Mouse (Mus musculus) liver, postnatal 0 days (tissue): ENCODE results near the gene Slc10a1. TPM values are rescaled to one million over a fixed set of nuclear protein-coding genes. Genes with fewer than 3 reads are reported as not detected.

Experiments
- ATAC-seq: fragments of 200-750 bp; cut with Nextera tagmentation; 2 replicates; pipeline ENCODE4 v1.8.0; 2017; ENCODE audit warnings: mild to moderate bottlenecking, moderate library complexity
- DNase-seq: peaks from one replicate; pipeline ENCODE4 v3.0.0-alpha.2; 2016
- H3K27ac ChIP-seq: fragments of 300-500 bp; sonication (generic); 2 replicates; pipeline ENCODE4 v1.5.1; 2014; ENCODE audit warnings: antibody characterized with exemption, moderate library complexity, mild to moderate bottlenecking, low read depth
- H3K27me3 ChIP-seq: fragments of 300-500 bp; sonication (generic); 2 replicates; pipeline ENCODE4 v1.6.1; 2014; ENCODE audit warnings: low read length, control low read depth, mixed read lengths; ENCODE audit not compliant: insufficient read depth
- H3K36me3 ChIP-seq: fragments of 300-500 bp; sonication (generic); replicated peaks from 2 replicates; pipeline ENCODE4 v1.6.1; 2014; ENCODE audit warnings: mild to moderate bottlenecking, control low read depth, low read length, moderate library complexity, mixed read lengths; ENCODE audit not compliant: insufficient read depth
- H3K4me1 ChIP-seq: fragments of 300-500 bp; sonication (generic); 2 replicates; pipeline ENCODE4 v1.6.1; 2014; ENCODE audit warnings: antibody characterized with exemption, mild to moderate bottlenecking, control low read depth; ENCODE audit not compliant: insufficient read depth
- H3K4me2 ChIP-seq: fragments of 300-500 bp; sonication (generic); 2 replicates; pipeline ENCODE4 v1.6.1; 2014; ENCODE audit warnings: low read depth, mild to moderate bottlenecking, low read length, moderate library complexity, mixed read lengths
- H3K4me3 ChIP-seq: fragments of 300-500 bp; sonication (generic); 2 replicates; pipeline ENCODE4 v1.5.1; 2014; ENCODE audit warnings: low read depth, low read length
- H3K9ac ChIP-seq: fragments of 300-500 bp; sonication (generic); replicated peaks from 2 replicates; pipeline ENCODE4 v1.6.1; 2014; ENCODE audit warnings: mild to moderate bottlenecking, moderate library complexity
- H3K9me3 ChIP-seq: fragments of 300-500 bp; sonication (generic); 2 replicates; pipeline ENCODE4 v1.6.1; 2016; ENCODE audit warnings: mild to moderate bottlenecking, control low read depth, low read length, mixed read lengths
- CTCF ChIP-seq: sonication (generic); IDR thresholded peaks from 2 replicates; pipeline ENCODE4 v1.5.1; 2016; ENCODE audit warnings: antibody characterized with exemption, low read depth
- EP300 ChIP-seq: IDR thresholded peaks from 2 replicates; pipeline ENCODE4 v1.6.1; 2016; ENCODE audit warnings: antibody characterized with exemption, low read depth, mild to moderate bottlenecking
- WGBS: fragments of 180-500 bp; shearing (Covaris S2); extraction: QIAGEN DNeasy Blood & Tissue Kit; methylation state at CpG from one replicate; pipeline ENCODE4 v1.1.7; 2014; ENCODE audit not compliant: insufficient replicate concordance; 5-methylcytosine and 5-hydroxymethylcytosine counted together
- polyA plus RNA-seq: library from polyadenylated mRNA; unstranded; fragments of >200 nt; fragmentation: Nextera tagmentation; extraction: Ambion mirVana; gene quantifications from 2 replicates; pipeline ENCODE4 v1.2.1, GENCODE M21; 2015

Slc10a1 gene
- polyA plus RNA-seq, 1 experiment from 2014 or later: 502 TPM

DNA sequence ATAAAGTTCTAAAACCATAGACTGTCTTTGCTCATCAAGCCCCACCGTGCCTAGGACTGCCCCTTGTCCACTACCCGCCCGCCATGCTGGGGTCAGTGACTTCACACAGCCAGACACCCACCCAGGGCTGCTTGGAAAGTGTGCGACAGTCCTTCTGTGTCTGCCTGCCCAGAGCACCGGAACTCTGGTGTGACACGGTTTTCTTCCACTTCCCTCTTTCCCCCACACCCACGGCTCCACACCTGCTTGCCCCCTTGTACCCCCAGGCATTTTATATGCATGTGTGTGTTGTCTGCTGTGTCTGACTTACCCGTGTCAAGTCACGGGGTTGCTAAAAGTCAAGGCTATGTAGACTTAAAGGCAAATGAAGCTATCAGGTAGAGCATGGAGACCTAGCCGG, 23.3 kb upstream of the Slc10a1 start:
- no peak overlapping the region for H3K4me3 ChIP-seq

GRCm38 (mm10) chr12:80990901-80991445, 22.5 kb upstream of the Slc10a1 start:
- ATAC-seq (no peak), DNase-seq (no peak)
- H3K27ac ChIP-seq: no peak overlapping the region
- no peak overlapping the region for H3K4me2 ChIP-seq
- peaks cover 7% of the 10 kb centered on the region; the same call in 1 of the 2 replicates for H3K4me1 ChIP-seq
- WGBS: 83% methylated on average over 13 of the region's 13 CpGs
- no peaks in the 10 kb centered on the region for H3K9me3 ChIP-seq
- no peak overlapping the region for H3K4me3 ChIP-seq
- no peaks in the 10 kb centered on the region for H3K36me3 ChIP-seq
- TF ChIP-seq EP300 (no peak), CTCF (no peak)
- no peaks in the 10 kb centered on the region for H3K27me3 ChIP-seq
- H3K9ac ChIP-seq: no peak overlapping the region

More for the DNA sequence above, 23.3 kb upstream of the Slc10a1 start:
- 43% methylated on average over 10 of the region's 10 CpGs for WGBS
- H3K9me3 ChIP-seq: no peaks in the 10 kb centered on the region
- H3K36me3 ChIP-seq: no peaks in the 10 kb centered on the region
- peaks cover 7% of the 10 kb centered on the region; the same call in 1 of the 2 replicates for H3K4me1 ChIP-seq
- no peak overlapping the region for H3K4me2 ChIP-seq
- ATAC-seq: no peak
- no peak overlapping the region for H3K9ac ChIP-seq
- no peak for DNase-seq
- no peak for TF ChIP-seq CTCF
- no peak for TF ChIP-seq EP300
- H3K27ac ChIP-seq: no peak overlapping the region
- no peaks in the 10 kb centered on the region for H3K27me3 ChIP-seq

DNA sequence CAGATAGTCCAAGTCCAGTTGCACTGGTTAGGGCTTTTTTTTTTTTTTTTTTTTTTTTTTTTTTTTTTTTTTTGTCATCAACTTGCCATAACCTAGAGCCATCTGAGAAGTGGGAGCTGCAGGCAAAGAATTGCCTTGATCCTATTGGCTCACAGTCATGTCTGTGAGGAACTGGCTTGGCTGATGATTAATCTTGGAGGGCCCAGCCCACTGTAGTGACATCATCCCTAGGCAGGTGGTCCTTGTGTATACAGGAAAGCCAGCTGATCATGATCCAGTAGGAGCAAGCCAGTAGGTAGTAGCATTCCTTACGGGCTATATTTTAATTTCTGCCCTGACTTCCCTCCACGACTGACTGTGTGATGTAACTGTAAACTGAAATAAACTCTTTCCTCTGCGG, 19.8 kb upstream of the Slc10a1 start:
- no peaks in the 10 kb centered on the region for H3K4me1 ChIP-seq
- H3K36me3 ChIP-seq: no peaks in the 10 kb centered on the region
- H3K4me3 ChIP-seq: no peak overlapping the region
- ATAC-seq (no peak), DNase-seq (no peak)
- H3K4me2 ChIP-seq: no peak overlapping the region
- TF ChIP-seq CTCF (no peak), EP300 (no peak)
- WGBS: 82% methylated on average over 3 of the region's 3 CpGs
- no peaks in the 10 kb centered on the region for H3K9me3 ChIP-seq
- H3K27ac ChIP-seq: no peak overlapping the region
- no peaks in the 10 kb centered on the region for H3K27me3 ChIP-seq
- H3K9ac ChIP-seq: no peak overlapping the region

GRCm38 (mm10) chr12:80986628-80987027, 18.1 kb upstream of the Slc10a1 start:
- ATAC-seq: no peak
- Histone ChIP-seq H3K4me2 (no peak overlapping the region), H3K4me1 (no peaks in the 10 kb centered on the region), H3K9me3 (no peaks in the 10 kb centered on the region), H3K36me3 (no peaks in the 10 kb centered on the region), H3K9ac (no peak overlapping the region), H3K4me3 (no peak overlapping the region), H3K27me3 (no peaks in the 10 kb centered on the region), H3K27ac (no peak overlapping the region)
- WGBS: 55% methylated on average over 4 of the region's 4 CpGs
- DNase-seq: no peak
- TF ChIP-seq EP300: no peak
- peak; percentile 57 for TF ChIP-seq CTCF

- H3K27me3 ChIP-seq: no peaks in the 10 kb centered on the region
- H3K27ac ChIP-seq: no peak overlapping the region
- H3K36me3 ChIP-seq: no peaks in the 10 kb centered on the region
- no peak overlapping the region for H3K9ac ChIP-seq
- no peaks in the 10 kb centered on the region for H3K4me1 ChIP-seq
- no peak overlapping the region for H3K4me3 ChIP-seq
- no peak for ATAC-seq
- DNase-seq: no peak
- TF ChIP-seq EP300 (no peak), CTCF (no peak)
- no peak overlapping the region for H3K4me2 ChIP-seq
- 65% methylated on average over 9 of the region's 9 CpGs for WGBS
- H3K9me3 ChIP-seq: no peaks in the 10 kb centered on the region
Measured at GRCm38 (mm10) chr12:80983695-80984094, 15.2 kb upstream of the Slc10a1 start.

DNA sequence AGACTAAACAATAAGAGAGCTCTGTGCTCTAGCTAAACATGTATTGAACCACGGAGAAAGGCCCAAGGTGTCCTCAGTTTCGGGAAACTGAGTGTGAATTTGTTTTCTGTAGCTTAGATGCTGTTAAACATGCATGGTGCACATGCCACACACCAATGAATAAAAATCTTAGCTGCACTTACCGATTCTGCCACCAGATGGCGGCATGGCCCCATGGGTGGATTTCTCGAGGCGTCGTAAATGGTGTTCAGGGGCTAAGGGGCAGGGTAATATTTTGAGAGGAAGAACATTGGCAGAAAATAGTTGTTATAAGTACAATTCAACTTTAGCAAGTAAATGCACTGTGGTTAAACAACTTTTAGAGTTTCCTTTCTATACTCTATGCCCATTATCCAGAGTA, 13.8 kb upstream of the Slc10a1 start:
- DNase-seq (peak; percentile 83), ATAC-seq (no peak)
- H3K4me1 ChIP-seq: no peaks in the 10 kb centered on the region
- no peak overlapping the region for H3K4me2 ChIP-seq
- peak; percentile 96 for TF ChIP-seq CTCF
- no peak for TF ChIP-seq EP300
- no peaks in the 10 kb centered on the region for H3K36me3 ChIP-seq
- H3K9me3 ChIP-seq: no peaks in the 10 kb centered on the region
- H3K9ac ChIP-seq: no peak overlapping the region
- no peaks in the 10 kb centered on the region for H3K27me3 ChIP-seq
- no peak overlapping the region for H3K4me3 ChIP-seq
- under 1% methylated on average over 7 of the region's 7 CpGs for WGBS
- no peak overlapping the region for H3K27ac ChIP-seq
